Mouse (Mus musculus) heart, embryonic 12.5 days (tissue): ENCODE data around the gene Ttc9b. TPM values are rescaled to one million over a fixed set of nuclear protein-coding genes. Genes with fewer than 3 reads are reported as not detected.

ENCODE experiments used
- ATAC-seq: fragments of 200-750 bp; cut with Nextera tagmentation; 2 replicates; pipeline ENCODE4 v1.8.0; 2017; ENCODE audit warnings: moderate TSS enrichment, moderate library complexity; ENCODE audit not compliant: insufficient number of reproducible peaks, low FRiP score
- H3K27ac ChIP-seq: fragments of 300-500 bp; sonication (generic); 2 replicates; pipeline ENCODE4 v1.5.1; 2016; ENCODE audit warnings: mild to moderate bottlenecking, moderate library complexity; ENCODE audit not compliant: poor library complexity, severe bottlenecking
- H3K27me3 ChIP-seq: fragments of 300-500 bp; sonication (generic); replicated peaks from 2 replicates; pipeline ENCODE4 v1.6.1; 2016; ENCODE audit warnings: mild to moderate bottlenecking, moderate library complexity
- H3K36me3 ChIP-seq: fragments of 300-500 bp; sonication (generic); 2 replicates; pipeline ENCODE4 v1.6.1; 2016; ENCODE audit warnings: mild to moderate bottlenecking, moderate library complexity
- H3K4me1 ChIP-seq: fragments of 300-500 bp; sonication (generic); replicated peaks from 2 replicates; pipeline ENCODE4 v1.6.1; 2016; ENCODE audit warnings: mild to moderate bottlenecking
- H3K4me2 ChIP-seq: fragments of 300-500 bp; sonication (generic); 2 replicates; pipeline ENCODE4 v1.6.1; 2016; ENCODE audit warnings: mild to moderate bottlenecking, moderate library complexity
- H3K4me3 ChIP-seq: fragments of 300-500 bp; sonication (generic); 2 replicates; pipeline ENCODE4 v1.5.1; 2016; ENCODE audit warnings: mild to moderate bottlenecking
- H3K9ac ChIP-seq: fragments of 300-500 bp; sonication (generic); 2 replicates; pipeline ENCODE4 v1.6.1; 2016; ENCODE audit warnings: mild to moderate bottlenecking, moderate library complexity
- H3K9me3 ChIP-seq: fragments of 300-500 bp; sonication (generic); replicated peaks from 2 replicates; pipeline ENCODE4 v1.6.1; 2016; ENCODE audit warnings: mild to moderate bottlenecking, moderate library complexity
- WGBS: fragments of 180-500 bp; shearing (Covaris S2); methylation state at CpG from one replicate; pipeline ENCODE4 v1.1.7; 2016; 5-methylcytosine and 5-hydroxymethylcytosine counted together
- polyA plus RNA-seq: library from polyadenylated mRNA; unstranded; fragments of >200 nt; fragmentation: Nextera tagmentation; extraction: Ambion mirVana; gene quantifications from 2 replicates; pipeline ENCODE4 v1.2.1, GENCODE M21; 2016

The Ttc9b gene
- polyA plus RNA-seq, 1 experiment from 2014 or later = 0.09 TPM

DNA sequence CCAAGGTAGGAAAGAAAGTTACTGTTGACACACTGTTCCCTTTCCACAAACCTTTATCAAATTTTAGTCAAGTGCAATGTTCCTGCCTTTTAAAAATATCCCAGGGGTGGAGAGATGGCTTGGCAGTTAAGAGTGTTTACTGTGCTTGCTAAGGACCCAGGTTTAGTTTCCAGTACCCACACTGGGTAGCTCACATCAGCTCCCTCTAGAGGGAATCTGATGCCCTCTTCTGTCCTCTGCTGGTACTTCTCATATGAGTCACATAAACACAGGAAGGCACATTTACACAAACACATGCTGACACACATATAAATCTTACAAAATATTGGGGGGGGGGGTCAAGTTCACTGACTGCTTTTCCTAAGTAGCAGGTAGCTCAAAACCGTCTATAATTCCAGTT, 9.2 kb upstream of the Ttc9b start:
- Histone ChIP-seq H3K4me1 (no peaks in the 10 kb centered on the region), H3K27ac (no peak overlapping the region), H3K36me3 (peaks cover 6% of the 10 kb centered on the region), H3K9me3 (peaks cover 3% of the 10 kb centered on the region; the same call in 1 of the 2 replicates), H3K27me3 (no peaks in the 10 kb centered on the region), H3K4me2 (no peak overlapping the region), H3K4me3 (no peak overlapping the region), H3K9ac (no peak overlapping the region)
- ATAC-seq = no peak
- WGBS = 48% methylated on average over 1 of the region's 1 CpGs

DNA sequence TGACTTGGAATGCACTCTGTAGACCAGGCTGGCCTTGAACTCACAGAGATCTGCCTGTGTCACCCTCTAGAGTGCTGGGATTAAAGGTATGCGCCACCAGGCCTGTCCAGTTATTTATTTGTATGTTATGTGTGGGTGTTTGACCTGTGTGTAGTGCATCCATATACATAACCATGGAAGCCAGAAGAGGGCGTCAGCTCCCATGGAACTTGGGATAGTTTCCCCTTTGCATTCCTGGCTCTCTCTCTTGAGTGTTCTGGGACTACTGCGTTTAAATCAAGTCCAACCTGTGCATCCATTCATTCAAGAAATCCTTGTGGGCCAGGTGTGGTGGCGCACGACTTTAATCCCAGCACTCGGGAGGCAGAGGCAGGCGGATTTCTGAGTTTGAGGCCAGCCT, 7.2 kb upstream of the Ttc9b start:
- Histone ChIP-seq H3K27me3 (peaks cover 14% of the 10 kb centered on the region), H3K9ac (no peak overlapping the region), H3K27ac (no peak overlapping the region), H3K36me3 (no peaks in the 10 kb centered on the region), H3K4me2 (no peak overlapping the region), H3K9me3 (peaks cover 3% of the 10 kb centered on the region; the same call in 1 of the 2 replicates), H3K4me3 (no peak overlapping the region), H3K4me1 (no peaks in the 10 kb centered on the region)
- 75% methylated on average over 7 of the region's 7 CpGs for WGBS
- ATAC-seq = no peak

DNA sequence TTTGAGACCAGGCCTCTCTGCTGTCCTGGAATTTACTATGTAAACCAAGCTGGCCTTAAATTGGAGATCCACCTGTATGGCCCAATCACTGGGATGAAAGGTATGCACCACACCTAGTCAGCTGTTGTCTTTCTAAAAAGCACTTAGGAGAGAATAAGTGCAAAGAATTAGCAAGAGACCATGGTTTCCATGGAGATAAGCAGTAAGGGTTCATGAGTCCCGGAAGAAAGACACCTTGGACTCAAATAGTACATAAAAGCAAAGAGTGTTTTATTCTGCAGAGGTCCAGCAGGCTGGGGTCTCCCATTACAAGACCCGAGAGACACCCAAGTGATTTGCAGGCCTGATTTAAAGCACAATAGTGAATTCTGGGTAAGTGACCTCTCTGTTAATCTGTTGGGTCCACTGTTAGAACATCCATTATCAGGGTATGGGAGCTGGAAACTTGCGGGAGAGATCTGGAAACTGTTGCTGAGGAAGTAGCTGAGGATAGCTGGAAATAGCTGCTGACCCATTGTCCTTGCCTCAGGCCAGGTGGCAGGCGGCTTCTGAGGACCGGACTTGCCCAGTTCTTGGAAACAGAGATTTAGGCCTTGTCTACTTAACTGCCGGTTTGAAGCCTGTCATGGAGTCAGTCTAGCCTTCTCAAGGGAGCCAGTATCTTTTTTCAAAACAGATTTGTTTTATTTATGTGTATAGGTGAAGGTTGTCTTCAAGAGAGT, 6.3 kb upstream of the Ttc9b start:
- no peaks in the 10 kb centered on the region for H3K36me3 ChIP-seq
- no peak overlapping the region for H3K4me2 ChIP-seq
- H3K27ac ChIP-seq = no peak overlapping the region
- H3K27me3 ChIP-seq = peaks cover 21% of the 10 kb centered on the region
- WGBS = 73% methylated on average over 6 of the region's 6 CpGs
- no peak for ATAC-seq
- H3K9ac ChIP-seq = no peak overlapping the region
- H3K9me3 ChIP-seq = peaks cover 3% of the 10 kb centered on the region; the same call in 1 of the 2 replicates
- no peaks in the 10 kb centered on the region for H3K4me1 ChIP-seq
- no peak overlapping the region for H3K4me3 ChIP-seq

DNA sequence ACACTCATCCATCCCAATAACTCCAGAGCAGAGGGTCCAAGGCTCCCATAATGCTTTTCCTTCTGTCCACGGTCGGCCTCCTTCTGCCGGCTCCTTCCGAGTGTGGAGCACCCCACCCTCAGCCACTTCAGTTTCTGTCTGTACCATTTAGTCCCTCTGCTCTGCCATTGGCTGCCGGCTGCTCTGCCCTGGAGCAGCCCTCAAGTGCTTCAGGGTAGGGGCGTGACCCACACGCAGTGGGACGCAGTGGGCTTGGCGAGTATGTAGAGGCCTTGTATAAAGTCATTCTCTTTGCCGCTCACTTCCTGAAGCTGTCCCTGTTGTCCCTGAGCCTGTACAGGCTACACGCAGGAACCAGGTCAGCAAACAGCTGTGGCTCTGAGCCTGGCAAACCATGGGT, 4.0 kb upstream of the Ttc9b start:
- Histone ChIP-seq H3K9me3 (no peaks in the 10 kb centered on the region), H3K27ac (no peak overlapping the region), H3K36me3 (no peaks in the 10 kb centered on the region), H3K9ac (no peak overlapping the region), H3K4me2 (no peak overlapping the region), H3K4me3 (no peak overlapping the region), H3K27me3 (peaks cover 43% of the 10 kb centered on the region), H3K4me1 (peaks cover 5% of the 10 kb centered on the region)
- 77% methylated on average over 11 of the region's 11 CpGs for WGBS
- ATAC-seq = no peak

DNA sequence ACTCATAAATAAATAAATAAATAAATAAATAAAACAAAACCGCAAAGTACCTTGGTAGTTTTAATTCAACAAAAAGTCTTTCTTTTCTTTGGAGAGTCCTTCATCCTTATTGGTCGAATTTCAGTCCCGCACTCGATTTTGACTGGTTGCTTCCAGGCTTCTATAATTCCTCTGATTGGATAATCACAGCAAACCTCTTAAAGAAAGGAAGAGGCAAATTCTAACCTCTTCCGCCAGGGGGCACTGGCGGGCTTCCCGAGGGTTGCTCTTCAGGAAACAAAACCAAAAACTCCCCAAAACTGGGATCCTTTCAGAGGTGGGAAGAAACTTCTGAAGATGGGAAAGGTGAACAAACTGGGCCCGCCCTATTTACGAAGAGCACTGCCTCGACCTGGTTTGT, 2.8 kb upstream of the Ttc9b start:
- Histone ChIP-seq H3K27ac (no peak overlapping the region), H3K4me2 (peak overlapping the region; percentile 15; the same call in 1 of the 2 replicates), H3K4me3 (no peak overlapping the region), H3K9ac (no peak overlapping the region), H3K4me1 (peaks cover 5% of the 10 kb centered on the region), H3K9me3 (no peaks in the 10 kb centered on the region), H3K27me3 (peaks cover 56% of the 10 kb centered on the region), H3K36me3 (no peaks in the 10 kb centered on the region)
- WGBS = 3% methylated on average over 10 of the region's 10 CpGs
- ATAC-seq = no peak

DNA sequence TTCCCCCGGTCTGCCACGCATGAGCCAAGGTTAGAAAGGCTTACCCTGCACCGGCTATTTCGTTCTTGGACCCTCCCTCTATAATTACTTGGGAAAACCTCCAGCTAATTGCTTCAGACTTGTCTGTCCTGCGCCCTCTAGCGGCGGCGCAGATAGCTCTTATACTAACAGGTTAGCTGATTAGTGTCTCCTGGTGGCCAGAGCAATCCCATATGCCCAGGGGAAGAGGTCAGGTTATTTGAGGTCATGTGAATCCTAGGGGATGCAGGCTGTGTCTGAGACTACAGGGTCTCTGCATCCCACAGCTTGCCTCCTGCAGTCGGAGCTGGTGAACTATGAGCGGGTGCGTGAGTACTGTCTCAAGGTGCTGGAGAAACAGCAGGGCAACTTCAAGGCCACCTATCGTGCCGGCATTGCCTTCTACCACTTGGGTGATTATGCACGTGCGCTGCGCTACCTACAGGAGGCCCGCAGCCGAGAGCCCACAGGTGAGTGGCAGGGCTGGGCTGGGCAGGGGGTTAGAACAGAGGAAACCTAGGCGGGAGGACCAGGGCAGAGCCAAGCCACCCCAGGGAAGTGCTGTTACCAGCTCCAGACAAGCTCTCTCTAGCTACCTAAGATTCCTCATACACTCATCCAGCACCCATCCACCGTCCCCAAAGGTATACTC, 1.0 kb downstream of the Ttc9b start:
- Histone ChIP-seq H3K9ac (no peak overlapping the region), H3K9me3 (no peaks in the 10 kb centered on the region), H3K4me1 (peaks cover 11% of the 10 kb centered on the region), H3K27ac (no peak overlapping the region), H3K27me3 (peaks cover 91% of the 10 kb centered on the region), H3K36me3 (peaks cover 7% of the 10 kb centered on the region; the same call in 1 of the 2 replicates), H3K4me3 (no peak overlapping the region; the same call in 1 of the 2 replicates), H3K4me2 (no peak overlapping the region)
- WGBS = 57% methylated on average over 20 of the region's 20 CpGs
- no peak for ATAC-seq

DNA sequence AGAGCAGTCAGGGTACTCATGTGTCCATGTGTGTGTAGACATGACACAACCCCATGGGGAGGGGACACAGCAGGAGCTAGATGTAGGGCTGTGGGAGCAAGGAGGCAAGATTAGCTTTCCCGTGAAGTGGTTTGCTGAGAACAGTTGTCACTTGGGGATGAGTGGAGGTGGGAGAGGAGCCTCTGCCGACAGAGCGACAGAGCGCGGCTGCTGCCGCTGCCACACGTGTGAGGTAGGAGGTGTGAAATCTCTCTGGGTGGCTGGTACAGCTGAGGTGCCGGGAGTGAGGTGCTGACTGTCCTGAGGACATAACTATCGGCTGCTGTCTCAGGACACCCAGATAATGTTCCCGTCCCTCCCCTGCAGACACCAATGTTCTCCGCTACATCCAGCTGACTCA, 1.8 kb downstream of the Ttc9b start:
- no peak overlapping the region for H3K27ac ChIP-seq
- H3K36me3 ChIP-seq = peaks cover 7% of the 10 kb centered on the region; the same call in 1 of the 2 replicates
- no peak overlapping the region for H3K9ac ChIP-seq
- no peak overlapping the region for H3K4me2 ChIP-seq
- peaks cover 93% of the 10 kb centered on the region for H3K27me3 ChIP-seq
- 18% methylated on average over 11 of the region's 11 CpGs for WGBS
- H3K4me1 ChIP-seq = peaks cover 11% of the 10 kb centered on the region
- ATAC-seq = no peak
- H3K4me3 ChIP-seq = no peak overlapping the region
- no peaks in the 10 kb centered on the region for H3K9me3 ChIP-seq

DNA sequence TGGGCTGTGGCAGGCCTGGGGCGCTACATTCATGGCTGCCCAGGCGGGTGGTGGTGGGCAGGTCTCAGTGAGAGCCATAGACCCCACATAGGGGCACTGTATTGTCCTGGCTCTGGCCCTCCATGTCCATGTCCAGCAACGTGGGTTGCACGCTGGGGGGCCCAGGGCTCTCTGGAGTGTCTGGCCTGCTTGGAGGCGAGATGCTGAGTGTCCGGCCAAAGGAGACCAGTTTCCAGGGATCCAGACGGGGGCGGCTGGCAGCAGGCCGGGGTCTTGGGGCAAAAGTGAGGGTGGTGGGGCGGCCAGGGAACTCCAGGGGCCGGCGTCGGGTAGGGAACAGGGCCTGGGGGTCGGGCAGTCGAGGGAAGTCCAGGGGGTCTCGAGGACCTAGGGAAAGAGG, 2.9 kb downstream of the Ttc9b start:
- H3K4me3 ChIP-seq = no peak overlapping the region
- no peak overlapping the region for H3K27ac ChIP-seq
- H3K9me3 ChIP-seq = no peaks in the 10 kb centered on the region
- no peak for ATAC-seq
- peaks cover 98% of the 10 kb centered on the region for H3K27me3 ChIP-seq
- 85% methylated on average over 16 of the region's 16 CpGs for WGBS
- peaks cover 11% of the 10 kb centered on the region for H3K4me1 ChIP-seq
- H3K9ac ChIP-seq = no peak overlapping the region
- H3K4me2 ChIP-seq = no peak overlapping the region
- peaks cover 13% of the 10 kb centered on the region; the same call in 1 of the 2 replicates for H3K36me3 ChIP-seq

DNA sequence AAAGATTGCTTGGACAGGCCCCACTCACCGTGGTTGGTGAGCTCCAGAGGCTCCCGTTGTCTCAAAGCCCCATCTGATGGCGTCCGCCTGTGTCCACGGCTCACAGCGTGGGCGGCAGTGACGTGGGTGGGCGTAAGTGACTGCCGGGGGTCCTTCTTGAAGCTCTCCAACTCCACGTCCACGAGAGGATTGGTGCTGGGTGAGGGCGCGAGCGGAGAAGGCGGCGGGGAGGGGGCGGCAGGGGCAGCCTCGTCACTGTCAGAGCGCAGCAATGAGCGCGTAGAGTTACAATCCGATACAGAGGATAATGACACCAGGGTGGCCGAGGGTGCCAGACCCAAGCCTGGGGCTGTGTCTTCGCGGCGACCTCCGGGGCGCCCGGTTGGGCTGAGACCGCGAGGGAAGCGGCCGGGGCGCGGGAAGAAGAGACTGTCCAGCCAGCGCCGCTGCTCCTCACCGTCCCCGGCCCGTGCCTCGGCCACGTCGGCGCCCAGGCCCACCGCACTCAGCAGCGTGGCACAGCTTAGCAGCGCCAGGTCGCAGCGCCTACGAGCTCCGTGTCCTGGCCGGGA, 4.2 kb downstream of the Ttc9b start:
- H3K4me3 ChIP-seq = no peak overlapping the region
- ATAC-seq = no peak
- H3K27ac ChIP-seq = no peak overlapping the region
- peaks cover 97% of the 10 kb centered on the region for H3K27me3 ChIP-seq
- 13% methylated on average over 52 of the region's 53 CpGs for WGBS
- peaks cover 11% of the 10 kb centered on the region for H3K4me1 ChIP-seq
- H3K9ac ChIP-seq = no peak overlapping the region
- peaks cover 17% of the 10 kb centered on the region; the same call in 1 of the 2 replicates for H3K36me3 ChIP-seq
- H3K9me3 ChIP-seq = no peaks in the 10 kb centered on the region
- peak overlapping the region; percentile 32 for H3K4me2 ChIP-seq

DNA sequence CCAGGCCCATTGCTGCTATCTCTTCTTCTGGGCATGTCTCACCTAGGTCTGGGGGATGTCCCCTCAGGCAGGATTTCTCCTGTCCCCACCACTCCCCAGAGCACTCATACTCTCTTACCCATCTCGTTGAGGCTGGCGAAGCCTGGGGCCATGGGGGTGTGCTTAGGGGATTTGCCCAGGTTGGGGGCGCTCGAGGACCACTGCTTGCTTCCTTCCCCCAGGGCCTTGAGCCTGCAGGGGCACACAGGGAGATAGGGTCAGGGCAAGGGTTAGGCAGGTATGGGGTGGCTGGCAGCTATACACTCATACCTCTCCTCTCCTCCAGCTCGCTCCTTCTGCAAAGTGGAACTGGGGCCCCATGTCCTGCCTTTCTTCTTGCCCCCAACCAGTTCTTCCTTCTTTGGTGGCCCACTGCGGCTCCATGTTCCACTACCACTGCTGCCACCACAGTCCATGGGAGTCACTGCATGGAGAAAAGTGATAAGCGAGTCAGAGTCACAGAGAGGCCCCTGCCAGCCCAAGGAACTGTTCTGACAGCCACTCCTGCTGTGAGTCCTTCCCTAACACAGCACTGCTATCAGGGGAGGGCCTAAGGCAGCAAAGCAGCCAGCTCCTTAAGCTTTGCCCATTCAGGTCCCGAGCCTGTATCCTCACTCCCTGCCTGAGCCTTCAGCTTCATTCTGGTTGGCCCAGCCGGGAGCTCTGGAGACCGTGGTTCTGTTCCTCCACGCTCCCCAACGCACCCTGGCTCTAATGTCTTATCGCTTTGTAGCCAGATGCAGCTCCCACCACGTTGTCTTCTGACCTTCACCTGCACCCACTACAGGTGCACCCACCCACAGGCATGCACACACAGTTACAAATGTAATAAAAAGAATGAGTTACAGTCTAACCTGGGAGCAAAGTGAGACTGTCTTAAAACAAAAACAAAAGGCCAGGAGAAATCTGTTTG, 5.3 kb downstream of the Ttc9b start:
- Histone ChIP-seq H3K9me3 (no peaks in the 10 kb centered on the region), H3K36me3 (peaks cover 18% of the 10 kb centered on the region; the same call in 1 of the 2 replicates), H3K27me3 (peaks cover 92% of the 10 kb centered on the region), H3K4me2 (no peak overlapping the region), H3K9ac (no peak overlapping the region), H3K27ac (no peak overlapping the region), H3K4me3 (no peak overlapping the region), H3K4me1 (peaks cover 9% of the 10 kb centered on the region)
- ATAC-seq = no peak
- WGBS = 36% methylated on average over 14 of the region's 14 CpGs
